Mouse (Mus musculus): Measurements from ENCODE around the gene Tspan13.
A peak's percentile ranks its signal among the peaks of the same experiment; 100 is the strongest.

Gene Tspan13

DNA sequence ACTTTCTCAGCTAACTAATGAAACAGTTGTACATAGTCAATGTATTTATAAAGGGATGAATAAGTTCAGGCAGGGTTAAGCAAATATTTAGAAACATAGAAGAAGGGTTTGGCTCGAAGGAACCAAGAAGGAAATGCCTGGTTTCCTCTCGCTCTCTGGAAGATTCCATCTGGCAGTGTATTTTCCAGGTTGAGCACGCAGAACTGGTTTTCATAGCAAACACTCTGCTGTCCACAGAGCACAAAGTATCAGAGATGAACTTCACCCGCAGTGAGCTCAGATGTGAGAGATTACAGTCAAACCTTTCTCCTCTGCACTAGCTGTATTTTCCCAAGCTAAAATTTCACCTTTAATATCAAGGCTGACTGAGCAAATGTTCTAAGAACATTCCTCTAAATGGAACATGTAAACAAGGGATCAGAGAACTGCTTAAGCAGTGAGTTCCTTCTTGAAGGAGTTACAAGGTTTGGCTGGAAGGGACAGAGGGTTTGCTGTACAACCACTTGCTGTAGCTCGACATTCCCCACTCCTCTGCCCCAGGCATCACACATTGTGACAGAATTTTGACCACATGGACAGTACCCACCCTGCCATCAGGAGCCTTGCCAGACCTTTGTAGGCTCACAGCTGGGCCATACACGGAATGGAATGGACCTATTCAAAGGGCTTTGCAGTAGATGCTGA, 33.8 kb downstream of the Tspan13 start:
- Histone ChIP-seq H3K27me3 (ENCODE audit: insufficient read depth, low read length) (no peaks in the 10 kb centered on the region), H3K9me3 (ENCODE audit: low read length) (no peaks in the 10 kb centered on the region), H3K4me1 (replicated peaks; ENCODE audit: low read depth, low read length) (peaks cover 11% of the 10 kb centered on the region), H3K4me3 (replicated peaks; ENCODE audit: low read length) (no peak overlapping the region), H3K36me3 (ENCODE audit: insufficient read depth, low read length) (no peaks in the 10 kb centered on the region)
- TF ChIP-seq POU5F1 (IDR thresholded peaks at IDR 0.05; ENCODE audit: borderline replicate concordance, low read length) (no peak), NANOG (IDR thresholded peaks at IDR 0.05; ENCODE audit: borderline replicate concordance, low read length) (no peak), CTCF (conservative IDR thresholded peaks at IDR 0.05; ENCODE audit: low read length) (no peak)

DNA sequence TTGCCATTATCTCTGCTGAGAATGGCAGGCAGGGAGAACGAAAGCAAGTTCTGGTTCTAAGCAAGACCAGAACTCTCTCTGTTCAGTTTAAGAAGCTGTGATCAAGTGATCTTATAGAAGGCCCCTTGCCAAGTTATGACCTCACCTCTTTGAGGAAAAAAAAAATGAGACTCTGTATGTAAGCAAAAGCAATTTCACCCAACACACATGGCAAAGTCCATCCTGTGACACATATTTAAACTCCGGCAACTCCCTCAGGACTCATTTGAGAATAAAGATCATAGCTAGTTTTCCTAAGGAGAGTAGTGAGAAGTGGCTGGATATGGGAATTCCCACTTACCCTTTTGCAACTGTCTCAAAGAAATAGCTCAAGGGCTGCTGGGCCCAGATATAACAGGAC, 34.7 kb downstream of the Tspan13 start:
- TF ChIP-seq POU5F1 (IDR thresholded peaks at IDR 0.05; ENCODE audit: borderline replicate concordance, low read length) (no peak), NANOG (IDR thresholded peaks at IDR 0.05; ENCODE audit: borderline replicate concordance, low read length) (no peak), CTCF (conservative IDR thresholded peaks at IDR 0.05; ENCODE audit: low read length) (no peak)
- no peak overlapping the region for H3K4me3 ChIP-seq (replicated peaks; ENCODE audit: low read length)
- H3K9me3 ChIP-seq (ENCODE audit: low read length), result no peaks in the 10 kb centered on the region
- no peaks in the 10 kb centered on the region for H3K36me3 ChIP-seq (ENCODE audit: insufficient read depth, low read length)
- no peaks in the 10 kb centered on the region for H3K27me3 ChIP-seq (ENCODE audit: insufficient read depth, low read length)
- H3K4me1 ChIP-seq (replicated peaks; ENCODE audit: low read depth, low read length), result peaks cover 5% of the 10 kb centered on the region

DNA sequence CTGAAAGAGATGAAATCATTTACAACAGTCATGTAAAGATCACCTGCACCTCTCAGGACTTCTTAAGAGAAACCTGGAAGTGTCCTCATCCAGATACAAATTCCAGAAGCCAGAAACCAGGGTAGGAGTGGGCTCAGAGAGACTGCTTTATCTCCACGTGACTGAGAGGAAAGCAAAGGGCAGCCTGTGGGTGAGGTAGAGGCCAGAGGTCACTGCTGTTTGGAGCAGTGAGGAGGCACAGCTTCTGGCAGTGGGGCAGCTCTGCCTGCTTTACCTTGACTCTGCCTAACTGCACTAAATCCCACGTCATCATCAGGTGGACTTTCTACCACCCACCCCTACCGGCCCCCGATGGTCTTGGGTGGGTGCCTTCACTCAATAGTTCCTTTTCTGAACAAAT, 37.6 kb downstream of the Tspan13 start:
- no peaks in the 10 kb centered on the region for H3K27me3 ChIP-seq (ENCODE audit: insufficient read depth, low read length)
- no peaks in the 10 kb centered on the region for H3K36me3 ChIP-seq (ENCODE audit: insufficient read depth, low read length)
- no peaks in the 10 kb centered on the region for H3K9me3 ChIP-seq (ENCODE audit: low read length)
- no peak overlapping the region for H3K4me3 ChIP-seq (replicated peaks; ENCODE audit: low read length)
- TF ChIP-seq CTCF (conservative IDR thresholded peaks at IDR 0.05; ENCODE audit: low read length) (no peak), POU5F1 (IDR thresholded peaks at IDR 0.05; ENCODE audit: borderline replicate concordance, low read length) (no peak), NANOG (IDR thresholded peaks at IDR 0.05; ENCODE audit: borderline replicate concordance, low read length) (no peak)
- H3K4me1 ChIP-seq (replicated peaks; ENCODE audit: low read depth, low read length), result peaks cover 22% of the 10 kb centered on the region

DNA sequence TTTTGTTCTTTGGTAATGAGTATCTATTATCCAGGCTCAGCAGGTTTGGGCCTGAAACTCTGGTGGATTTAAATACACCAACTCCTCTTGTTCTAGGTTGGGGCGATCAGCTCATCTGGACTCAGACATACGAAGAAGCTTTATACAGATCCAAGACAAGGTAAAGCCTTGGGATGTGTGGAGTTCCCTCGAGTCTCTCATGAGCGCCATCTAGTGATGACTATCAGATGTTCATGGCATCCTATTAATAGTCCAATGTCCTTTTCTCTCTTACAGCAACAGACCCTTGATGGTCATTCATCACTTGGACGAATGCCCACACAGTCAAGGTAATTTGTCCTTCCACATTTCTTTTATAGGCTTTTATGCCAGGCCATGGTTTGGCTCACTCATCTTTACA, 46.5 kb downstream of the Tspan13 start:
- Histone ChIP-seq H3K36me3 (ENCODE audit: insufficient read depth, low read length) (no peaks in the 10 kb centered on the region), H3K27me3 (ENCODE audit: insufficient read depth, low read length) (no peaks in the 10 kb centered on the region), H3K4me1 (replicated peaks; ENCODE audit: low read depth, low read length) (peaks cover 3% of the 10 kb centered on the region), H3K9me3 (ENCODE audit: low read length) (peaks cover 5% of the 10 kb centered on the region; the same call in 1 of the 2 replicates), H3K4me3 (replicated peaks; ENCODE audit: low read length) (no peak overlapping the region)
- TF ChIP-seq CTCF (conservative IDR thresholded peaks at IDR 0.05; ENCODE audit: low read length), result peak; percentile 51
- no peak for TF ChIP-seq NANOG (IDR thresholded peaks at IDR 0.05; ENCODE audit: borderline replicate concordance, low read length)
- TF ChIP-seq POU5F1 (IDR thresholded peaks at IDR 0.05; ENCODE audit: borderline replicate concordance, low read length), result no peak

DNA sequence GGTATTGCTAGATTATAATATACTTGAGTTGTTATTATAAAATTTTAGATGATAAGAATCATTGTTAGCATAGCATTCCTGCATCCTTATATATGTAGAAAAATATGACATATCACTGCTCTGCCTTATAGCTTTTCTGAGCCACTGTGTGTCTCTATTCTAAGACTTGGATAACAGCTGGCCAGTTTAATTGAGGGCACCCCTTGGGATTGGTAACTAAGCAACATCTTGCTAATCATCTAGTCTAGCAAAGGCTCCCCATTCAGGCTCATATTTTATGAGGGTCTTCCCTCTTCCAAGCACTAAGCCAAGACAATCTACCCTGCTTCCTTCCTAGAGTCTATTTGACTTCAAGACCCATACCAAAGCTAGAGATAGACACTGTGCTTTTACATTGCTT, 48.2 kb downstream of the Tspan13 start:
- no peak overlapping the region for H3K4me3 ChIP-seq (replicated peaks; ENCODE audit: low read length)
- 0 out of 2 replicates have a peak, but pooled peaks cover 2% of the 10 kb centered on the region for H3K4me1 ChIP-seq (replicated peaks; ENCODE audit: low read depth, low read length)
- TF ChIP-seq CTCF (conservative IDR thresholded peaks at IDR 0.05; ENCODE audit: low read length), result no peak
- no peak for TF ChIP-seq POU5F1 (IDR thresholded peaks at IDR 0.05; ENCODE audit: borderline replicate concordance, low read length)
- TF ChIP-seq NANOG (IDR thresholded peaks at IDR 0.05; ENCODE audit: borderline replicate concordance, low read length), result no peak
- H3K36me3 ChIP-seq (ENCODE audit: insufficient read depth, low read length), result no peaks in the 10 kb centered on the region
- no peaks in the 10 kb centered on the region for H3K27me3 ChIP-seq (ENCODE audit: insufficient read depth, low read length)
- peaks cover 5% of the 10 kb centered on the region; the same call in 1 of the 2 replicates for H3K9me3 ChIP-seq (ENCODE audit: low read length)

DNA sequence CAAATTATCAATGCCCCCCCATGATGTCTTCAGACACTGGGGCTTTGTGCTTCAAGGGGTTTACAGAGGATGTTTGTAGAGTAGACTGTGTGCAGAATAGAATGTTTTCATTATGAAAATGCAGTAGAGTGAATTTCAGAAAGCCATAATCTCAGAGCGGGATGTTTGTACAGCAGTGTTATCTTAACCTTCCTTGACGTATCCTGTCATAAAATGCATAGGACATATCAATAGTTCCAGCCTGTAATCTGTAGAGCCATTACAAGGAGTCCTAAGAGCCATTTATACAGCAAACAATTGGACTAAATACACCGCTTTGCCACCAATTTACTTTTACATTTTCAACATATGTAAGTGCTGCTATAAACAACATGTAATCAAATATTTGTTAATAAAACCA, 48.7 kb downstream of the Tspan13 start:
- Histone ChIP-seq H3K4me1 (replicated peaks; ENCODE audit: low read depth, low read length) (0 out of 2 replicates have a peak, but pooled peaks cover 2% of the 10 kb centered on the region), H3K9me3 (ENCODE audit: low read length) (peaks cover 5% of the 10 kb centered on the region; the same call in 1 of the 2 replicates), H3K36me3 (ENCODE audit: insufficient read depth, low read length) (no peaks in the 10 kb centered on the region), H3K27me3 (ENCODE audit: insufficient read depth, low read length) (no peaks in the 10 kb centered on the region), H3K4me3 (replicated peaks; ENCODE audit: low read length) (no peak overlapping the region)
- no peak for TF ChIP-seq POU5F1 (IDR thresholded peaks at IDR 0.05; ENCODE audit: borderline replicate concordance, low read length)
- no peak for TF ChIP-seq NANOG (IDR thresholded peaks at IDR 0.05; ENCODE audit: borderline replicate concordance, low read length)
- TF ChIP-seq CTCF (conservative IDR thresholded peaks at IDR 0.05; ENCODE audit: low read length), result no peak

DNA sequence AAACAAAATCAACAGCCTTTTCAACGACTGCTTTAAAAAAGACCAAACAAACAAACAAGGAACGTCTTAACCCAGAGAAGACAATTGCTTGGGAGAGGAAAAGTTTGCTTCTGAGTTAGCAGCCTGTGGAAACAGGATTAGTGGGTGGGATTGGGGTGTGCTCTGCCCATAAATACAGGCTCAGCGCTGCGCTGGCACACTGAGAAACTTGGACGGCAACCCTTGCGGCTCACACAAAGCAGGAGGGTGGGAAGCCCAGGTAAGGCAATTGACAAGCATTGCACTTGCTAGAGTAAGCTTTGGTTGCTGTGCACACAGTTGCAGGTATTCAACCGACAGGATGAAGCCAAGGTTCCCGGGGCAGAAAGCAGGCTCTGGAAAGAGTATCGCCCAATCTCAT, 49.6 kb downstream of the Tspan13 start, which contains the start of gene Agr2:
Agr2 (plus strand) TSS at position 197 of the 400 bp plus-strand sequence.
- H3K36me3 ChIP-seq (ENCODE audit: insufficient read depth, low read length), result no peaks in the 10 kb centered on the region
- H3K27me3 ChIP-seq (ENCODE audit: insufficient read depth, low read length), result no peaks in the 10 kb centered on the region
- peaks cover 5% of the 10 kb centered on the region; the same call in 1 of the 2 replicates for H3K9me3 ChIP-seq (ENCODE audit: low read length)
- TF ChIP-seq NANOG (IDR thresholded peaks at IDR 0.05; ENCODE audit: borderline replicate concordance, low read length) (no peak), POU5F1 (IDR thresholded peaks at IDR 0.05; ENCODE audit: borderline replicate concordance, low read length) (no peak), CTCF (conservative IDR thresholded peaks at IDR 0.05; ENCODE audit: low read length) (no peak)
- H3K4me1 ChIP-seq (replicated peaks; ENCODE audit: low read depth, low read length), result no peaks in the 10 kb centered on the region
- H3K4me3 ChIP-seq (replicated peaks; ENCODE audit: low read length), result no peak within 1 kb of the TSS

DNA sequence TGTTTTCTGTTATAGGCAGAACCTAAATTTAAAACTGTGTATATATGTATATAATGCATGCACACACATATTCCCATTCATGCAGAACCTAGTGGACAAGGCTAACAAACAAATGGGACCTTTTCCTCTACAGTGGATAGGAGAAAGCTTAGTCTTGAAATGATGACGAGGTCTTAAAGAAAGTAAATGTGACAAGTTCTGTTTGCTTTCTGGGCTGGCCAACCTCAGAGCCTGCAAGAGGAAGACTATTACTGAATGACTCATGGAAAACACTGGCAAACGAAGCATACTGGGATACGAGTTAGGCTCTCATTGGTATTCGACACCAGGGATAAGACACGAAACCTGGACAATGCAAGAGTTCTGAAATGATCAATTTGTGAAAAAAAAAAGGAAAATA, 57.6 kb downstream of the Tspan13 start:
- Histone ChIP-seq H3K4me1 (replicated peaks; ENCODE audit: low read depth, low read length) (peaks cover 7% of the 10 kb centered on the region), H3K36me3 (ENCODE audit: insufficient read depth, low read length) (no peaks in the 10 kb centered on the region), H3K9me3 (ENCODE audit: low read length) (no peaks in the 10 kb centered on the region), H3K4me3 (replicated peaks; ENCODE audit: low read length) (no peak overlapping the region), H3K27me3 (ENCODE audit: insufficient read depth, low read length) (no peaks in the 10 kb centered on the region)
- TF ChIP-seq CTCF (conservative IDR thresholded peaks at IDR 0.05; ENCODE audit: low read length) (no peak), NANOG (IDR thresholded peaks at IDR 0.05; ENCODE audit: borderline replicate concordance, low read length) (no peak), POU5F1 (IDR thresholded peaks at IDR 0.05; ENCODE audit: borderline replicate concordance, low read length) (no peak)

Measured in E14TG2a.4 (cell line).